Mouse (Mus musculus): ENCODE results near the gene Olfr1392. TPM values are rescaled to one million over a fixed set of nuclear protein-coding genes. Genes with fewer than 3 reads are reported as not detected.
"Not testable (repeated sequence)": the region's sequence is repeated elsewhere in the genome, so short reads cannot be mapped to it uniquely, and the experiment has no call there.

Gene Olfr1392
- polyA plus RNA-seq, 1 experiment from 2014 or later: not detected

DNA sequence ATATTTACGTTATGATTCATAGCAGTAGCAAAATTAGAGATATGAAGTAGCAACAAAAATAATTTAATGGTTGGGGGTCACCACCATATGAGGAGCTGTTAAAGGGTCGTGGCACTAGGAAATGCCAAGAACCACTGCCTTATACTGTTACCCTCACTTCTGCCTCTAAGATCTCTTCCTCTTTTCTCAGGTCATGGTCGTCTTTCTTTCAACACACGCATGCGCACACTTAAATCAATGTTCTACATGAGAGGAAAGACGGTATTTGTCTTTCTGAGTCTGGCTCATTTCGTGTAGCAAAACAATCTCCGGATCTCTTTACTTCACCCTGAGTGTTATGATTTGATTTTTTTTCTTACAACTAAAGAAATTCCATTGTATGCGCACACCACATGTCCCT, 15.3 kb upstream of the Olfr1392 start:
- no peak for ATAC-seq (ENCODE audit: low FRiP score)
- no peaks in the 10 kb centered on the region for H3K9me3 ChIP-seq (ENCODE audit: control insufficient read depth, low read length)
- DNase-seq (ENCODE audit: low spot score, missing footprints): no peak
- H3K4me2 ChIP-seq: no peak overlapping the region
- no peak overlapping the region for H3K9ac ChIP-seq (ENCODE audit: low read length)
- no peak overlapping the region for H3K27ac ChIP-seq (ENCODE audit: low read depth, low read length)
- H3K27me3 ChIP-seq (ENCODE audit: control insufficient read depth, insufficient read depth, low read length): no peaks in the 10 kb centered on the region
- H3K4me3 ChIP-seq (ENCODE audit: low read depth, low read length): no peak overlapping the region
- no peaks in the 10 kb centered on the region for H3K36me3 ChIP-seq (ENCODE audit: control insufficient read depth, insufficient read depth, low read length)
- no peaks in the 10 kb centered on the region for H3K4me1 ChIP-seq (ENCODE audit: control insufficient read depth, insufficient read depth, low read length)
- 93% methylated on average over 9 of the region's 9 CpGs for WGBS

DNA sequence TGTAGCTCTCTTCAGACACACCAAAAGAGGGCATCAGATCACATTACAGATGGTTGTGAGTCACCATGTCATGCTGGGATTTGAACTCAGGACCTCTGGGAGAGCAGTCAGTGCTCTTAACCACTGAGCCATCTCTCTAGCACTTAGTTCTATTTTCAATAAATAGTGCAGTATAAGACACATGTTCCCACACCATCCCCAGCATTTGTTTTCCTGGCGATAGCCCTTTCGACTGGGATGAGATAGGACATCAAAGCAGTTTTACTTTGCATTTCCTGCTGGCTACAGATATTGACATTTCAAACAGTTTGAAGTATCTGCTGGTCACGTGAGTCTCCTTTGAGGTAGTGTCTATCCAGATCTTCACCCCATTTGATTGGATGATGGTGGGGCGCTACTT, 14.7 kb upstream of the Olfr1392 start:
- H3K4me3 ChIP-seq (ENCODE audit: low read depth, low read length): no peak overlapping the region
- no peak for ATAC-seq (ENCODE audit: low FRiP score)
- H3K27ac ChIP-seq (ENCODE audit: low read depth, low read length): no peak overlapping the region
- H3K36me3 ChIP-seq (ENCODE audit: control insufficient read depth, insufficient read depth, low read length): no peaks in the 10 kb centered on the region
- DNase-seq (ENCODE audit: low spot score, missing footprints): no peak
- WGBS: 91% methylated on average over 4 of the region's 4 CpGs
- no peaks in the 10 kb centered on the region for H3K4me1 ChIP-seq (ENCODE audit: control insufficient read depth, insufficient read depth, low read length)
- no peaks in the 10 kb centered on the region for H3K9me3 ChIP-seq (ENCODE audit: control insufficient read depth, low read length)
- no peaks in the 10 kb centered on the region for H3K27me3 ChIP-seq (ENCODE audit: control insufficient read depth, insufficient read depth, low read length)
- no peak overlapping the region for H3K4me2 ChIP-seq
- H3K9ac ChIP-seq (ENCODE audit: low read length): no peak overlapping the region

DNA sequence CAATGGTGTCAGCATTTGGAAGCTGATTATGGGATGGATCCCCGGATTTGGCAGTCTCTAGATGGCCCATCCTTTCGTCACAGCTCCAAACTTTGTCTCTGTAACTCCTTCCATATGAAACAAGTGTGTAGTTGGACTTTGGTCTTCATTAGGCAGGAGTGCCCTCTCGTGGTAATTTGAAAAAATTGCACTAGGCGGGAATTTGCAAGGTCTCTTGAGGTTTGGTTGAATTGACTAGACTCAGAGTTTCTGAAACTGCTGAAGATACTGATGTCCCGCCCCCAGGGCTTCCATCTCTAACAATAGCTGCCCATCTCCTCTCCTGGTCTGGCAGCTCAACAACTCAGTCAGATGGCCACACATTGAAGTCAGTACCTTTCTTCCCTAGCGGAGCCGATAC, 13.7 kb upstream of the Olfr1392 start:
- Histone ChIP-seq H3K27me3 (ENCODE audit: control insufficient read depth, insufficient read depth, low read length) (no peaks in the 10 kb centered on the region), H3K27ac (ENCODE audit: low read depth, low read length) (no peak overlapping the region), H3K36me3 (ENCODE audit: control insufficient read depth, insufficient read depth, low read length) (no peaks in the 10 kb centered on the region), H3K4me3 (ENCODE audit: low read depth, low read length) (no peak overlapping the region), H3K4me2 (no peak overlapping the region), H3K9ac (ENCODE audit: low read length) (no peak overlapping the region), H3K9me3 (ENCODE audit: control insufficient read depth, low read length) (no peaks in the 10 kb centered on the region), H3K4me1 (ENCODE audit: control insufficient read depth, insufficient read depth, low read length) (no peaks in the 10 kb centered on the region)
- WGBS: 29% methylated on average over 7 of the region's 7 CpGs
- DNase-seq (ENCODE audit: low spot score, missing footprints): peak; percentile 92
- ATAC-seq (ENCODE audit: low FRiP score): peak; percentile 63

DNA sequence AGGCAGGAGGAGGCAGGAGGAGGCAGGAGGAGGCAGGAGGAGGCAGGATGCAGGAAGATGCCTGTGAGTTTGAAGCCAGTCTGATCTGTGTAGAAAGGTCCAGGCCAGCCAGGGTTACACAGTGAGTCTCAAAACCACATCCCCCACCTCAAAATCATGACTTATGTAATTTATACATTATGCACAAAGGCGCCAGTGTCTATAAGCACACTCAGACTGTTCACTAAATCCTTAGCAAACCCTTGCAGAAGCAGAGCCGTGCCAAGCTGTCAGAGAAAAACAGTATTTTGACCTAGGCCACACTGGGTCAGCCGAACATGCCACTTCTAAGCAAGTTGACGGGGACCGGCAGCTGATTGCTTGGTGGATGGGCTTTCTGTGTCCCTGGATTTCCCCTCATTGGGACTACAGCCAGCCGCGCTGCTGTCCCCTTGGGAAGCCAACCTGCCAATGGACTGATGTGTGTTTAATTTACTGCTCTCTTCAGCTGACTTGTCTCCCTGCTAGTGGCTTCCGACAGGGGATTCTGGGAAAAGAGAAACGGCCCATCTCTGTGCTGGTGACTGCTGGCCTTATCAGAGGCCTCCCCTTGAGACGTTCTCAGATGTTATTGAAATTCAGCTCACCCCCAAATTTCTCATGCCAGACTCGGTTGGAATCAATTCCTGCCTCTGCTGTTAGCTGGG, 11.1 kb upstream of the Olfr1392 start:
- H3K27ac ChIP-seq (ENCODE audit: low read depth, low read length): no peak overlapping the region

DNA sequence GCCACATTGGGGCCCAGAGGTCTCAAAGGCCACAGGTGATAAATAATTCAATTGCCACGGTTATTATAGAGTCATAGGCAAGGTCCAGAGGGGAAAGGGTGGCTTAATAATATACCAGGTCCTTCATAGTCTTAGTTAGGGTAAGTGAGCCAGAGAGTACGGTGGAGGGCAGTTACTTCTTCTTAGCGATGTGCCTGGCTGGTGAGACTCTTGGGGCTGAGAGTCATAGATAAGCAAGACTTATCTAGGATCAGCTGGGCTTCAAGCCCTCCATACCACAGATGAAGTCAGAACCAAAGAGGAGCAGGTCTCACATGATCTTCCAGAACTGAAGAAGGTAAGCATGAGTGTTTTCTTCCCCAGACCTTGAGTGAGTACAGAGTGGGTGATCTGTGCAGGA, 6.9 kb upstream of the Olfr1392 start, which contains the start of gene Olfr1393:
Gene Olfr1393, plus strand, starts transcription at position 83 of the 400 bp plus-strand sequence.
- Histone ChIP-seq H3K4me1 (ENCODE audit: control insufficient read depth, insufficient read depth, low read length) (no peaks in the 10 kb centered on the region), H3K9me3 (ENCODE audit: control insufficient read depth, low read length) (no peaks in the 10 kb centered on the region), H3K27me3 (ENCODE audit: control insufficient read depth, insufficient read depth, low read length) (no peaks in the 10 kb centered on the region), H3K4me3 (ENCODE audit: low read depth, low read length) (no peak within 1 kb of the TSS), H3K36me3 (ENCODE audit: control insufficient read depth, insufficient read depth, low read length) (no peaks in the 10 kb centered on the region), H3K4me2 (no peak within 1 kb of the TSS), H3K27ac (ENCODE audit: low read depth, low read length) (no peak within 1 kb of the TSS), H3K9ac (ENCODE audit: low read length) (no peak within 1 kb of the TSS)
- ATAC-seq (ENCODE audit: low FRiP score) (no peak), DNase-seq (ENCODE audit: low spot score, missing footprints) (no peak)
- WGBS: 82% methylated on average over 3 of the region's 3 CpGs

More for the DNA sequence above, 11.1 kb upstream of the Olfr1392 start:
- DNase-seq (ENCODE audit: low spot score, missing footprints) (no peak), ATAC-seq (ENCODE audit: low FRiP score) (no peak)
- no peaks in the 10 kb centered on the region for H3K36me3 ChIP-seq (ENCODE audit: control insufficient read depth, insufficient read depth, low read length)
- no peak overlapping the region for H3K9ac ChIP-seq (ENCODE audit: low read length)
- H3K4me2 ChIP-seq: no peak overlapping the region
- no peaks in the 10 kb centered on the region for H3K9me3 ChIP-seq (ENCODE audit: control insufficient read depth, low read length)
- H3K27me3 ChIP-seq (ENCODE audit: control insufficient read depth, insufficient read depth, low read length): no peaks in the 10 kb centered on the region
- H3K4me1 ChIP-seq (ENCODE audit: control insufficient read depth, insufficient read depth, low read length): no peaks in the 10 kb centered on the region
- WGBS: 69% methylated on average over 11 of the region's 11 CpGs
- no peak overlapping the region for H3K4me3 ChIP-seq (ENCODE audit: low read depth, low read length)

DNA sequence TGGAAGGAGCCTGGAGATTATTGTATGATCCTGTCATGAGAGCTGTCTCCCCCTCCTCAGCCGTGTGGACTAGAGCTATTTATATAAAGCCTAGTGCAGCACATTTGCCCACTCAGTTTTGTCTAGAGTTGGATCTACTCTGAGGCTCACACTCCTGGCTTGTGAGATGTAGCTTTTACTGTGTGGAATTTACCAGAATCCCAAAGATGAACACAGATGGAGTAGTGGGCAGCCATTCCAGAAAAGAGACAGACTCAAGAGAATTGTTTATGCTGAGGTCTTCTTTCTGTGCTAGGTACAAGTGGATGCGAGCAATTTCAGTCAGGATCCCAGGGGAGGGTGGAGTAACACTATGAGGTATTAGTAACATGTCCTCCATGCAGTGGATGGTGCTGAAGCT, 2.2 kb downstream of the Olfr1392 start:
- no peaks in the 10 kb centered on the region for H3K27me3 ChIP-seq (ENCODE audit: control insufficient read depth, insufficient read depth, low read length)
- ATAC-seq (ENCODE audit: low FRiP score) (no peak), DNase-seq (ENCODE audit: low spot score, missing footprints) (no peak)
- no peak overlapping the region for H3K9ac ChIP-seq (ENCODE audit: low read length)
- H3K4me3 ChIP-seq (ENCODE audit: low read depth, low read length): no peak overlapping the region
- 85% methylated on average over 2 of the region's 2 CpGs for WGBS
- H3K4me2 ChIP-seq: no peak overlapping the region
- H3K27ac ChIP-seq (ENCODE audit: low read depth, low read length): no peak overlapping the region
- H3K36me3 ChIP-seq (ENCODE audit: control insufficient read depth, insufficient read depth, low read length): no peaks in the 10 kb centered on the region
- no peaks in the 10 kb centered on the region for H3K4me1 ChIP-seq (ENCODE audit: control insufficient read depth, insufficient read depth, low read length)
- H3K9me3 ChIP-seq (ENCODE audit: control insufficient read depth, low read length): no peaks in the 10 kb centered on the region

DNA sequence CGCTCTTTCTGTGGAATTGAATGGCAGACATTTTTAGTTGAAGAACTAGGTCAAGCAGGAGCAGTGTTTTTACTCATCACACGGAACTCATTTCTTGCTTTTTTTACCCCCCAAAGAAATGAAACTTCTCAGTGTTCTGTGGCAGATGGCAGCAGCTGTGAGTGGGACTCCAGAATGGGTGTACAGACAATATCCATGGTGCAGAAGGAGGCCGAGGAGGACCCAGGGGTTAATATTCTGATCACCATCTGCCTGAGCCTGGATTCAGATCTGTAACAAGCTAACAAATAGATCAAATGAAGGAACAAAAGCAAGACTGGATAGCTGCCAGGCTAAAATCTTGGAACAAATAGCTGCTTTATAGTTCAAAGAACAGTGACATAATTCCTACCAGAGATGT, 7.7 kb downstream of the Olfr1392 start:
- Histone ChIP-seq H3K4me1 (ENCODE audit: control insufficient read depth, insufficient read depth, low read length) (no peaks in the 10 kb centered on the region), H3K4me3 (ENCODE audit: low read depth, low read length) (no peak overlapping the region), H3K36me3 (ENCODE audit: control insufficient read depth, insufficient read depth, low read length) (no peaks in the 10 kb centered on the region), H3K9ac (ENCODE audit: low read length) (no peak overlapping the region), H3K9me3 (ENCODE audit: control insufficient read depth, low read length) (no peaks in the 10 kb centered on the region), H3K27ac (ENCODE audit: low read depth, low read length) (no peak overlapping the region), H3K4me2 (no peak overlapping the region), H3K27me3 (ENCODE audit: control insufficient read depth, insufficient read depth, low read length) (no peaks in the 10 kb centered on the region)
- DNase-seq (ENCODE audit: low spot score, missing footprints) (no peak), ATAC-seq (ENCODE audit: low FRiP score) (no peak)
- 73% methylated on average over 3 of the region's 3 CpGs for WGBS

DNA sequence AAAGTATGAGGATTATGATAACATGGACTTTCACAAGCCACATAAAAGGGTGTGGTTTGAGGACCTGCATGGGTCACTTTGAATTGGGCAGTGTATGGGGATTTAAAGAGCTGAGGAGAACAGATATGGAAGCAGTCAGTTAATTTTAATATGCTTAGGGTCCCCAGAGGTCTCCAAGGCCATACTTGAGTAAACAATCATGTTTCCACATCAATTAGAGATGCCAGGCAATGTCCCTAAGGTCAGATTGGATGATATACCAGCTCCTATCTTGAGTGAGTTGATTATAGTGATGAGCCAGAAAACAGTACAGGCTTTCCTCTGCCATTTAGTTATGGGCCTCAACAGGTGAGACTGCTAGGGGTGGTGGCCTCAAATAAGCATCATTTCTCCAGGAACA, 19.4 kb downstream of the Olfr1392 start, which contains the start of gene Olfr10:
Gene Olfr10, plus strand, starts transcription at position 301 of the 400 bp plus-strand sequence.
- H3K27me3 ChIP-seq (ENCODE audit: control insufficient read depth, insufficient read depth, low read length): no peaks in the 10 kb centered on the region
- no peak within 1 kb of the TSS for H3K4me3 ChIP-seq (ENCODE audit: low read depth, low read length)
- no peaks in the 10 kb centered on the region for H3K9me3 ChIP-seq (ENCODE audit: control insufficient read depth, low read length)
- no peak within 1 kb of the TSS for H3K4me2 ChIP-seq
- DNase-seq (ENCODE audit: low spot score, missing footprints): no peak
- no peak within 1 kb of the TSS for H3K9ac ChIP-seq (ENCODE audit: low read length)
- H3K27ac ChIP-seq (ENCODE audit: low read depth, low read length): no peak within 1 kb of the TSS
- no peaks in the 10 kb centered on the region for H3K4me1 ChIP-seq (ENCODE audit: control insufficient read depth, insufficient read depth, low read length)
- no peak for ATAC-seq (ENCODE audit: low FRiP score)
- H3K36me3 ChIP-seq (ENCODE audit: control insufficient read depth, insufficient read depth, low read length): no peaks in the 10 kb centered on the region

DNA sequence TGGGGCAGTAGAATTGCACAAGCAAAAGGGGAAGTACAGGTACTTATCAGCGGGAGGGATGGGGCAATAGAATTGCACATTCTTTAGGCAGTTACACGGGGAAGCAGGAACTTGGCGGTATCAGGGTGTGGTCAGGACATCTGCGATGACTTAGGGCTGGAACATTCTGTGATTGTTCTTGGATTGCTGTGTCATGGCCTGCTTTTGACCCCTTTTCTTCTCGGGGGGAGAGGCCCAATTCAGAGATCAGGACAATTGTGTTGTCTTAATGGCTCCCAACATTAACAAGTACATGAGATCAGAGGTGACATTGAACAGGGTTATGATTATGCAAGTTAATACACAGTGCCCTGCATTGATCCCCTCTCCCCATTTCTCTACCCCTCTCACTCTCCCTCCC, 23.5 kb downstream of the Olfr1392 start:
- H3K9me3 ChIP-seq (ENCODE audit: control insufficient read depth, low read length); H3K36me3 ChIP-seq (ENCODE audit: control insufficient read depth, insufficient read depth, low read length); ATAC-seq (ENCODE audit: low FRiP score); H3K4me2 ChIP-seq; H3K27me3 ChIP-seq (ENCODE audit: control insufficient read depth, insufficient read depth, low read length); H3K9ac ChIP-seq (ENCODE audit: low read length); H3K4me3 ChIP-seq (ENCODE audit: low read depth, low read length); DNase-seq (ENCODE audit: low spot score, missing footprints); H3K27ac ChIP-seq (ENCODE audit: low read depth, low read length); H3K4me1 ChIP-seq (ENCODE audit: control insufficient read depth, insufficient read depth, low read length): not testable (repeated sequence)
- 89% methylated on average over 5 of the region's 5 CpGs for WGBS

Data from midbrain, embryonic 11.5 days (tissue).